Mouse (Mus musculus) heart, adult 2 months (tissue): ENCODE data around the gene Fgfr2.

Experiments used
- CTCF ChIP-seq: fragments of 200-600 bp; IDR thresholded peaks from 2 replicates; pipeline ENCODE4 v1.8.1; 2022; ENCODE audit warnings: antibody characterized with exemption, mild to moderate bottlenecking, moderate library complexity
- POLR2A ChIP-seq: fragments of 200-500 bp; IDR thresholded peaks from 2 replicates; pipeline ENCODE4 v1.6.1; 2011; ENCODE audit warnings: mild to moderate bottlenecking, low read depth, low read length, control low read depth; ENCODE audit not compliant: insufficient read depth

DNA sequence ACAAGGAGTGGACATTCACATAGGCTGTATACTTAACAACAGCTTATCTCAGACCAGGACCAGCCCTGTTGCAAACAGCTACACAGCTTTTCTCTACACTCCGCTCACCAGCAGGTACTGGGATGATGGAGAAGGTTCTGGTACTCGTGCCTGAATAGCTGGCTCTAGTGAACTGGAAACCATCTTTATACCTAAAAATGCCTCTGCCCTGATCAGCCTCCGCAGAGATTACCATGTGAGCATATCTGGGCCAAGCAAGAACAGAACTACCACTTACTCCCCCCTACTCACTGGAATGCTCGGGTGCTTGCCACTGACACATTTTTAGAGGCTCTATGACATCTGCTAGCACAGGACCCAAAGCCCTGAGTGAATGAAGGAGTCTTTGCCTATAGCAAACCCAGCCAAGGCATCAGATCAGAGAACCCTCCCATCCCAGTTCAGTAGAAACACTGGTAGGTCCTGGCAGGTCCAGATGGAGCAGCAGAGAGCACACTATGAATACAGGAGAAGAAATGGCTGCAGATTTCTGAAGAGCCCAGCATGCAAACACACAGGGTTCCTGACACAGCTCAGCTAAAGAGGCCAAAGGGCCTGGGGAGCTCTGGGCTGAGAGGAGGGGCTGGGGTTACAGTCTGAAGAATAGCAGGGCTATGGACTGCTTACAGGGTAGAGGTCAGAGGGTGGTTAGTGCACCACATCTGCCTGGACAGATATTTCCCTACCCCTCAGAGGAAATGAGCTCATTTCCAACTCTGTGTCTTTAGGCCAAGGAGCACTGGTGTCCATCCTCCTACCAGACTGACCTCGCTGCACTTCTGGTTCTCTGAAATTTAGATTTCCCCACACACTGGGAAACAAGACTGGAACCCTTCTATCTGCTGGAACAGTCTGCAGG is 323.8 kb downstream of the Fgfr2 start:
- TF ChIP-seq CTCF: peak; percentile 58
- peak; percentile 27; the same call in 1 of the 2 replicates for TF ChIP-seq POLR2A
